Mouse (Mus musculus) hindbrain, embryonic 15.5 days (tissue): ENCODE data around the gene Tmem82. TPM values are rescaled to one million over a fixed set of nuclear protein-coding genes. Genes with fewer than 3 reads are reported as not detected.

Experiments
- ATAC-seq: fragments of 200-750 bp; cut with Nextera tagmentation; 2 replicates; pipeline ENCODE4 v1.8.0; 2017; ENCODE audit warnings: low read depth, moderate number of reproducible peaks, moderate TSS enrichment; ENCODE audit not compliant: low FRiP score
- H3K27ac ChIP-seq: fragments of 300-500 bp; sonication (generic); replicated peaks from 2 replicates; pipeline ENCODE4 v1.5.1; 2015; ENCODE audit warnings: mild to moderate bottlenecking, inconsistent platforms
- H3K27me3 ChIP-seq: fragments of 300-500 bp; sonication (generic); 2 replicates; pipeline ENCODE4 v1.6.1; 2015; ENCODE audit warnings: control low read depth, inconsistent platforms
- H3K36me3 ChIP-seq: fragments of 300-500 bp; sonication (generic); 2 replicates; pipeline ENCODE4 v1.6.1; 2015; ENCODE audit warnings: control low read depth, inconsistent platforms
- H3K4me1 ChIP-seq: fragments of 300-500 bp; sonication (generic); replicated peaks from 2 replicates; pipeline ENCODE4 v1.6.1; 2015; ENCODE audit warnings: control low read depth, inconsistent platforms
- H3K4me2 ChIP-seq: fragments of 300-500 bp; sonication (generic); 2 replicates; pipeline ENCODE4 v1.6.1; 2015; ENCODE audit warnings: moderate library complexity, mild to moderate bottlenecking, inconsistent platforms
- H3K4me3 ChIP-seq: fragments of 300-500 bp; sonication (generic); 2 replicates; pipeline ENCODE4 v1.5.1; 2015; ENCODE audit warnings: mild to moderate bottlenecking, inconsistent platforms
- H3K9ac ChIP-seq: fragments of 300-500 bp; sonication (generic); 2 replicates; pipeline ENCODE4 v1.6.1; 2015; ENCODE audit warnings: inconsistent platforms
- H3K9me3 ChIP-seq: fragments of 300-500 bp; sonication (generic); 2 replicates; pipeline ENCODE4 v1.6.1; 2016; ENCODE audit warnings: control low read depth, inconsistent platforms
- WGBS: fragments of 180-500 bp; shearing (Covaris S2); methylation state at CpG from one replicate; pipeline ENCODE4 v1.1.7; 2015; 5-methylcytosine and 5-hydroxymethylcytosine counted together
- polyA plus RNA-seq: library from polyadenylated mRNA; unstranded; fragments of >200 nt; fragmentation: Nextera tagmentation; extraction: Ambion mirVana; gene quantifications from 2 replicates; pipeline ENCODE4 v1.2.1, GENCODE M21; 2015

Gene Tmem82
- polyA plus RNA-seq, 1 experiment from 2014 or later, result 0.36 TPM

- no peak overlapping the region for H3K27ac ChIP-seq
- no peak for ATAC-seq
- H3K9me3 ChIP-seq, result no peaks in the 10 kb centered on the region
- no peaks in the 10 kb centered on the region for H3K27me3 ChIP-seq
- H3K4me2 ChIP-seq, result no peak overlapping the region
- H3K4me1 ChIP-seq, result no peaks in the 10 kb centered on the region
- no peak overlapping the region for H3K4me3 ChIP-seq
- WGBS, result 94% methylated on average over 5 of the region's 5 CpGs
- peaks cover 63% of the 10 kb centered on the region for H3K36me3 ChIP-seq
- no peak overlapping the region for H3K9ac ChIP-seq
Observed at GRCm38 (mm10) chr4:141636693-141637092, 18.3 kb upstream of the Tmem82 start.

- Histone ChIP-seq H3K9me3 (no peaks in the 10 kb centered on the region), H3K9ac (no peak overlapping the region), H3K36me3 (peaks cover 63% of the 10 kb centered on the region), H3K4me1 (no peaks in the 10 kb centered on the region), H3K4me3 (no peak overlapping the region), H3K27me3 (no peaks in the 10 kb centered on the region), H3K27ac (no peak overlapping the region), H3K4me2 (no peak overlapping the region)
- WGBS, result 91% methylated on average over 9 of the region's 9 CpGs
- ATAC-seq, result no peak
Observed at GRCm38 (mm10) chr4:141635991-141636390, 17.6 kb upstream of the Tmem82 start.

GRCm38 (mm10) chr4:141632111-141632873 is 13.9 kb upstream of the Tmem82 start:
- H3K27me3 ChIP-seq, result no peaks in the 10 kb centered on the region
- no peak overlapping the region for H3K9ac ChIP-seq

DNA sequence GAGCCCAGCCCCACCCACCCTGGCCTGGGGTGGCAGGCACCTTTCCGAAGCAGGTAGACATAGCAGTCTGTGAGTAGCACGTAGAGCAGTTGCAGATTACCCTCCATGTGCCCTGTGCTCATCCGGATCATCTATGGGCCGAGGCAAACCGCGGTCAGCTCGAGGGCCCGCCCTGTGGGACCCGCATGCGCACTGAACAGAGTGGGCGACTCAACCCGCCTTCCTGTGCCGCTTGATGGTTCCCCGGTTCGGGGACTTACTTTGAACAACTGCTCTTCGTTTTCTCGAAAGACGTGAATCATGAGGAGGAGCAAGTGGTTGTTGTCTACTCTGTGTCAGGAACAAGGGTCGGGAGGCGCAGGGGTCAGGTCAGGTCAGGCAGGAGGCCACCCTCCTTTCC is 12.8 kb upstream of the Tmem82 start:
- Histone ChIP-seq H3K27ac (no peak overlapping the region), H3K27me3 (no peaks in the 10 kb centered on the region), H3K36me3 (peaks cover 77% of the 10 kb centered on the region), H3K4me1 (no peaks in the 10 kb centered on the region), H3K9me3 (no peaks in the 10 kb centered on the region), H3K4me2 (no peak overlapping the region), H3K9ac (no peak overlapping the region), H3K4me3 (no peak overlapping the region)
- 96% methylated on average over 20 of the region's 20 CpGs for WGBS
- no peak for ATAC-seq

More at GRCm38 (mm10) chr4:141632111-141632873, 13.9 kb upstream of the Tmem82 start:
- no peak overlapping the region for H3K4me2 ChIP-seq
- peaks cover 77% of the 10 kb centered on the region for H3K36me3 ChIP-seq
- WGBS, result 93% methylated on average over 21 of the region's 21 CpGs
- no peak overlapping the region for H3K4me3 ChIP-seq
- H3K9me3 ChIP-seq, result no peaks in the 10 kb centered on the region
- ATAC-seq, result no peak
- H3K27ac ChIP-seq, result no peak overlapping the region
- no peaks in the 10 kb centered on the region for H3K4me1 ChIP-seq

- H3K27me3 ChIP-seq, result no peaks in the 10 kb centered on the region
- H3K27ac ChIP-seq, result no peak overlapping the region
- H3K4me3 ChIP-seq, result no peak overlapping the region
- no peaks in the 10 kb centered on the region for H3K9me3 ChIP-seq
- no peak overlapping the region for H3K9ac ChIP-seq
- no peak for ATAC-seq
- H3K4me1 ChIP-seq, result no peaks in the 10 kb centered on the region
- H3K4me2 ChIP-seq, result no peak overlapping the region
- peaks cover 72% of the 10 kb centered on the region for H3K36me3 ChIP-seq
- 96% methylated on average over 11 of the region's 11 CpGs for WGBS
Observed at GRCm38 (mm10) chr4:141630021-141630420, 11.6 kb upstream of the Tmem82 start.

DNA sequence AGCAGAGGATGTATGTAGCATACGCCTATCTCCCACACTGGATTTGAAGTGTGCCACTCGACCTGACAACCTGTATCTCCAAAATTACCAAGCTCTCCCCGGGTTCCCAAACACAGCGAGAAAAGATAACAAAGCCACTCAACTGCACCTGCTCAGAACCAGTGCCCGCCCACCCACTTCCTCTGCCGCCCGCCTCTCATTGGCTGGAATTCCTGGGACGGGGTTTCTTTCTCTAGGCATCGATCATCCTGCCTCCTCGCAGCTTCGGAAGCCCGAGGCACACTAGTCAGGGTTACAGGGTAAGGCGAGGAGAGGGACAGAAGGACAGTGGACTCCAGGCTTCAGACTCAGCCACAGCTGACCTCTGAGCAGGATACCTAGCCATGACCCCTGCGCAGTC is 10.2 kb upstream of the Tmem82 start:
- ATAC-seq, result no peak
- whole genome bisulfite sequencing, result 81% methylated on average over 14 of the region's 14 CpGs
- Histone ChIP-seq H3K36me3 (peaks cover 66% of the 10 kb centered on the region), H3K27ac (no peak overlapping the region), H3K27me3 (no peaks in the 10 kb centered on the region), H3K4me1 (no peaks in the 10 kb centered on the region), H3K9me3 (no peaks in the 10 kb centered on the region), H3K9ac (no peak overlapping the region), H3K4me3 (no peak overlapping the region), H3K4me2 (no peak overlapping the region)

DNA sequence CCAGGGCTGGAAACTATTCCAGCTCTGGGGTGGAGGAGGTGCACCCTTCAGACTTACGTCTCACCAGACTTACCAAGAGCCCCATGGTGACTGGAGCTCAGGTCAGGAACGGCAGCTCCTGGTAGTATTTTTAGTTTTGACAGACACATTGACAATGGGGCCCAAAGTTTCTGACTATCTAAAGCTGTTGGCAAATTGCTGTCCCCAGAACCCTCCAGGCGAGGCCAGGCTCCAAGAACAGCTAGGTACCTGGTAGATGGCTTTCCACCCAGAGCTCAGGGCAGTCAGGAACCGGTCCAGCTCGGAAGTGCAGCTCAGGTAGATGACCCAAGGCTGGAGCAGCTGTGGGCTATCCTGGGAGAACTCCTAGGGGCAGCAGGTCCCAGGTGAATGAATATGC is 9.1 kb upstream of the Tmem82 start:
- ATAC-seq, result no peak
- no peak overlapping the region for H3K4me2 ChIP-seq
- WGBS, result 87% methylated on average over 5 of the region's 5 CpGs
- H3K4me3 ChIP-seq, result no peak overlapping the region
- H3K36me3 ChIP-seq, result peaks cover 61% of the 10 kb centered on the region
- H3K9ac ChIP-seq, result no peak overlapping the region
- H3K27ac ChIP-seq, result no peak overlapping the region
- H3K27me3 ChIP-seq, result no peaks in the 10 kb centered on the region
- H3K9me3 ChIP-seq, result no peaks in the 10 kb centered on the region
- H3K4me1 ChIP-seq, result no peaks in the 10 kb centered on the region

DNA sequence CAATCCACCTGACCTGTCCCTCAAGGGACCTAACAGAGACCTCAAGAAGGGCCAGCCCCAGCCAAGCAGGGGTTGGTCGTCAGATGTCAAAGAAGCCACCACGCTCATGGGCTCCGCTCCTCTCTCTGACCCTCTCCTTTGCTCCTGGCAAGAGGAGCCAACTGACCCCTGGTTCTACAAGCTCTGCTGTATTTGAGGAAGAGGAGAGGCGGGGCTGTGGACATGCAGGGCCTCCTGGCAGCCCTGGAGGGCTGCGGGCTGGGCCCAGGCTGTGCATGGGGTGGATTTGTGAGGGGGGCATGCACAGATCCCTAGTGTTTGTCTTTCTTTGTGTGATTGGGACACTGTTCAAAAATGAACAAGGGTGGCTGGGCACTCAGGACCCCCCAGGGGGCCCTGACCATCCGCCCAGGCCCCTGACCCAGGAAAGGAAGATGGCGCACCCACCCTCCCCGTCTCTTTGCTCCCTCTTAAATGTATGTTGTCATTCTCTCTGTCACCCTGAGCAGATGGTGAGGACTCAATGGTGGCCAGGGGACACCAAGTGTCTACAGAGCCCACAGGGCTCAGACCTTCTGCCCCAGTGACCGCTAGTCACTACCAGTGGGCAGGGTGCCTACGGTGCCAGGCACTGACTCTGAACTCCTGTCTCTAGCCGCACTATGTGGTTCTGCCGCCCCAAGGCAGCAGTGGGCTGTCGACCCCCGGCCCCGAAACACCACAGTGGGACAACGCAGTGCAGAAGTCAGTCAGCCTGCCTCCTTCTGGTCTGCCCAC is 7.5 kb upstream of the Tmem82 start:
- Histone ChIP-seq H3K9me3 (no peaks in the 10 kb centered on the region), H3K36me3 (peaks cover 45% of the 10 kb centered on the region), H3K4me1 (no peaks in the 10 kb centered on the region), H3K4me2 (no peak overlapping the region), H3K27me3 (no peaks in the 10 kb centered on the region), H3K9ac (no peak overlapping the region), H3K4me3 (no peak overlapping the region), H3K27ac (no peak overlapping the region)
- ATAC-seq, result no peak
- 90% methylated on average over 16 of the region's 16 CpGs for WGBS

- Histone ChIP-seq H3K4me1 (no peaks in the 10 kb centered on the region), H3K9me3 (no peaks in the 10 kb centered on the region), H3K36me3 (peaks cover 38% of the 10 kb centered on the region), H3K27ac (no peak overlapping the region), H3K9ac (no peak overlapping the region), H3K4me2 (no peak overlapping the region), H3K27me3 (no peaks in the 10 kb centered on the region), H3K4me3 (no peak overlapping the region)
- no peak for ATAC-seq
- 81% methylated on average over 19 of the region's 19 CpGs for WGBS
Observed at GRCm38 (mm10) chr4:141624983-141625773, 6.7 kb upstream of the Tmem82 start.

DNA sequence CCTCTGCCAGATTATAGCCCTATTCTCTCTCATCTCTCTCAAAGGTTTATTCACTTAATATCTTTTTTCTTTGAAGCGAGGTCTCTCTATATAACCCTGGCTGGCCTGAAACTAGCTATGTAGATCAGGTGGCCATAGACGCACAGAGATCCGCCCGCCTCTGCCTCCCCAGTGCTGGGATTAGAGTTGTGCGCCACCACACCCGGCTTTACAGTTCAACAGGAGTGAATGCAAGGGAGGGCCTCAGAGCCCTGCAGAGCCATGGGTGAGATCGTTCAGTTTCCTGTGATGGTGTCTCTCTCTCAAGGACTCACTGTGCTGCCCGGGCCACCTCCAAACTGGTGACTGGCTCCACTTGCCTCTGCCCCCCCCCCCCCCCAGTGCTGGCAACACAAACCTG is 5.7 kb upstream of the Tmem82 start:
- Histone ChIP-seq H3K4me3 (no peak overlapping the region), H3K27ac (no peak overlapping the region), H3K9me3 (no peaks in the 10 kb centered on the region), H3K36me3 (peaks cover 28% of the 10 kb centered on the region), H3K4me1 (no peaks in the 10 kb centered on the region), H3K27me3 (no peaks in the 10 kb centered on the region), H3K9ac (no peak overlapping the region), H3K4me2 (no peak overlapping the region)
- 94% methylated on average over 7 of the region's 8 CpGs for WGBS
- ATAC-seq, result no peak

DNA sequence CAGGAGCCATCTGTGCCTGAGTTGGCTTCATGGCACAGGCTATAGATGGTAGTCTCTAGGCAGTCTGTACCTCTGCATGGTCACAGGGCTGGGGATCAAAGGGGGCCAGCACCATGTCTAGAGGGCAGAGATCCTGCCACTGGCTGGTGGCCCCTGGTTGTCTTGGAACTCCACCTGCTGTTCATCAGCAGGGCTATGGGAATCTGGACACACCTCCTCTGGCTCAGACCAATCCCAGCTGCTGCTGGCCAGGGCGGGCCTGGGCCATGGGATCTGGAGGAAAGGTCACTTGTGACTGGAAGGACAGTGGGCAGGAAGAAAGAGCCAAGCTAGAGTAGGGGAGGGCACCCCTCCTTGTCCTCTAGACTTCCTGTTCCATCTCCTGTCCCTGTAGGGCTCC is 5.2 kb upstream of the Tmem82 start, which contains the start of gene Slc25a34:
TSS of gene Slc25a34 (minus strand) at position 156 of the 400 bp plus-strand sequence.
- ATAC-seq, result peak; percentile 35; the same call in 1 of the 2 replicates
- Histone ChIP-seq H3K4me2 (no peak within 1 kb of the TSS), H3K9me3 (no peaks in the 10 kb centered on the region), H3K9ac (no peak within 1 kb of the TSS), H3K36me3 (peaks cover 23% of the 10 kb centered on the region), H3K4me1 (no peaks in the 10 kb centered on the region), H3K27me3 (no peaks in the 10 kb centered on the region), H3K4me3 (no peak within 1 kb of the TSS), H3K27ac (no peak within 1 kb of the TSS)
- 59% methylated on average over 1 of the region's 1 CpGs for WGBS

DNA sequence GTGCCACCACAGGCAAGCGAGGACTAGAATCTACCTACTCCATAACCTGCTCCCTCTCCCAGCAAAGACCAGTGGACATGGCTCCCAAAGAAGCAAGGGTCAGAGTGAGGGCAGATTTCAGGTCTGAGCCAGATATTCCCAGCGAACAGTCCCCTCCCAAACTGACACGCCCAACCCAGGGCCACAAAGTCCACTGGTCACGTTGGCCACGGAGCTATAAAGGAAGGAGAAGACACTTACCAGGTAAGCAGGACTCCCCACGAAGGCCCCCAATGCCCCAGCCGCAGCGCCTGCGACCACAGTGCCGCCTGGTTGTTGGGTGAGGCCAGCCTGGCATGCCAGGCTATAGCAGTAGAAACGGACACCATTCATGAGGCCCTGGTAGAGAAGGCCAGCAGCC is 4.6 kb upstream of the Tmem82 start:
- H3K4me3 ChIP-seq, result no peak overlapping the region
- H3K9me3 ChIP-seq, result no peaks in the 10 kb centered on the region
- H3K9ac ChIP-seq, result no peak overlapping the region
- peaks cover 2% of the 10 kb centered on the region for H3K4me1 ChIP-seq
- no peak for ATAC-seq
- H3K27ac ChIP-seq, result no peak overlapping the region
- no peak overlapping the region for H3K4me2 ChIP-seq
- H3K27me3 ChIP-seq, result no peaks in the 10 kb centered on the region
- H3K36me3 ChIP-seq, result peaks cover 17% of the 10 kb centered on the region
- WGBS, result 91% methylated on average over 11 of the region's 11 CpGs
